Mouse (Mus musculus) cortical plate, adult 2 months (tissue): ENCODE results near the gene Fstl4.

Source experiments
- CTCF ChIP-seq: fragments of 200-500 bp; IDR thresholded peaks from 2 replicates; pipeline ENCODE4 v1.5.1; 2011; ENCODE audit warnings: mild to moderate bottlenecking, control low read depth, low read length; ENCODE audit not compliant: insufficient read depth; ENCODE audit errors: extremely low read depth
- POLR2A ChIP-seq: fragments of 200-500 bp; IDR thresholded peaks from 2 replicates; pipeline ENCODE4 v1.6.1; 2011; ENCODE audit warnings: mild to moderate bottlenecking, low read length, control low read depth; ENCODE audit not compliant: insufficient read depth; ENCODE audit errors: extremely low read depth

- TF ChIP-seq POLR2A: no peak
- no peak for TF ChIP-seq CTCF
These were observed 38.4 kb upstream of the Fstl4 start for GRCm38 (mm10) chr11:52726001-52726400.
